Mouse (Mus musculus) liver, embryonic 15.5 days (tissue): ENCODE results near the gene Cfap73. TPM values are rescaled to one million over a fixed set of nuclear protein-coding genes. Genes with fewer than 3 reads are reported as not detected.
A peak's percentile ranks its signal among the peaks of the same experiment; 100 is the strongest.

Experiments
- ATAC-seq: fragments of 200-750 bp; cut with Nextera tagmentation; 2 replicates; pipeline ENCODE4 v1.8.0; 2017; ENCODE audit warnings: moderate number of reproducible peaks, mild to moderate bottlenecking, moderate library complexity; ENCODE audit not compliant: insufficient read depth
- H3K27ac ChIP-seq: fragments of 300-500 bp; sonication (generic); replicated peaks from 2 replicates; pipeline ENCODE4 v1.5.1; 2015; ENCODE audit warnings: mild to moderate bottlenecking, inconsistent platforms
- H3K27me3 ChIP-seq: fragments of 300-500 bp; sonication (generic); 2 replicates; pipeline ENCODE4 v1.6.1; 2015; ENCODE audit warnings: mild to moderate bottlenecking, inconsistent platforms
- H3K36me3 ChIP-seq: fragments of 300-500 bp; sonication (generic); replicated peaks from 2 replicates; pipeline ENCODE4 v1.6.1; 2015; ENCODE audit warnings: moderate library complexity, mild to moderate bottlenecking, inconsistent platforms
- H3K4me1 ChIP-seq: fragments of 300-500 bp; sonication (generic); replicated peaks from 2 replicates; pipeline ENCODE4 v1.6.1; 2015; ENCODE audit warnings: inconsistent platforms
- H3K4me2 ChIP-seq: fragments of 300-500 bp; sonication (generic); 2 replicates; pipeline ENCODE4 v1.6.1; 2015; ENCODE audit warnings: moderate library complexity, mild to moderate bottlenecking, inconsistent platforms
- H3K4me3 ChIP-seq: fragments of 300-500 bp; sonication (generic); replicated peaks from 2 replicates; pipeline ENCODE4 v1.5.1; 2015; ENCODE audit warnings: mild to moderate bottlenecking, inconsistent platforms
- H3K9ac ChIP-seq: fragments of 300-500 bp; sonication (generic); 2 replicates; pipeline ENCODE4 v1.6.1; 2015; ENCODE audit warnings: moderate library complexity, mild to moderate bottlenecking, inconsistent platforms
- H3K9me3 ChIP-seq: fragments of 300-500 bp; sonication (generic); replicated peaks from 2 replicates; pipeline ENCODE4 v1.6.1; 2016; ENCODE audit warnings: inconsistent platforms
- WGBS: fragments of 180-500 bp; shearing (Covaris S2); methylation state at CpG from one replicate; pipeline ENCODE4 v1.1.7; 2015; ENCODE audit warnings: mixed read lengths; ENCODE audit not compliant: insufficient replicate concordance; 5-methylcytosine and 5-hydroxymethylcytosine counted together
- polyA plus RNA-seq: library from polyadenylated mRNA; unstranded; fragments of >200 nt; fragmentation: Nextera tagmentation; extraction: Ambion mirVana; gene quantifications from 2 replicates; pipeline ENCODE4 v1.2.1, GENCODE M21; 2015

Gene Cfap73
- polyA plus RNA-seq, 1 experiment from 2014 or later = not detected

DNA sequence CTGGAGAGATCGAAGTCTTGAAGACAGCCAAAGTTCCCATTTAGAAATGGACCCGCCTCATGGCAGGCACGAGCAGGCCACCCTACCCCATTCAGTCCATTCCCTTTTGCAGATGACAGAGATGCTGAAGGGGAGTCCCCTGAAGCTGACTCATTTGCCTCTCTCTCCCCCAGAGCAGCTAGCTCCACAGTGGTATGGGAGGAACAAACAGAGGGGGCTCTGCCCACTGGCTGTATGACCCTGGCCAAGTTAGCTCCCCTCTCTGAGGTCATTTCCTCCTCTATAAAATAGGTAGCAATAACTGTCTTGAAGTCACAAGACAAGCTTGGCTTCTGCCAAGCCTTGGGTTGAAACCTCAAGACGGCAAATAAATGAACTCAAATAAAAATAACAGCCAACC lies 50.5 kb downstream of the Cfap73 start:
- ATAC-seq = no peak
- Histone ChIP-seq H3K9me3 (no peaks in the 10 kb centered on the region), H3K4me3 (no peak overlapping the region), H3K27me3 (no peaks in the 10 kb centered on the region), H3K9ac (no peak overlapping the region), H3K36me3 (peaks cover 66% of the 10 kb centered on the region), H3K4me2 (no peak overlapping the region), H3K27ac (no peak overlapping the region), H3K4me1 (peaks cover 79% of the 10 kb centered on the region)
- WGBS = 86% methylated on average over 4 of the region's 4 CpGs

DNA sequence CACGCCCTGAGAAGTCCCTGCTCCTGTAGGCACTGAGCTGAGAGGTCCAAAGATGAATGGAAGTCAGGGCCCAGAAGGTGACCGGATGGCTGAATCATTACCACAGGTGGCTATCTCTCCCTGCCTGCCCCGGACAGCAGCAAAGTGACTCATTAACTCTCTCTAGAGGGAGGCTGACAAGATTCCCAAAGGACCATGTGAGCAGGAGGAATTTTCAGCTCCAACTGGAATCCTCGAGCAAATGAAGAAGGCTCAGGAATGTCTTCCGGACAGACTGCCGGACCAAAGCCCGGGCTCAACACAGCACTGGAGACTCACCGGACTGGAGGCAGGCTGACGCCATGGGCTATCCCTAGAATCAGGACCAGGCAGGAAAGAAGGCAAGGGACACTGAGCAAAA lies 52.0 kb downstream of the Cfap73 start:
- no peak for ATAC-seq
- peaks cover 66% of the 10 kb centered on the region for H3K36me3 ChIP-seq
- H3K9ac ChIP-seq = no peak overlapping the region
- 78% methylated on average over 9 of the region's 9 CpGs for WGBS
- H3K4me1 ChIP-seq = peaks cover 86% of the 10 kb centered on the region
- no peak overlapping the region for H3K4me3 ChIP-seq
- H3K27ac ChIP-seq = peak overlapping the region; percentile 19; the same call in 1 of the 2 replicates
- no peaks in the 10 kb centered on the region for H3K27me3 ChIP-seq
- no peak overlapping the region for H3K4me2 ChIP-seq
- H3K9me3 ChIP-seq = no peaks in the 10 kb centered on the region

DNA sequence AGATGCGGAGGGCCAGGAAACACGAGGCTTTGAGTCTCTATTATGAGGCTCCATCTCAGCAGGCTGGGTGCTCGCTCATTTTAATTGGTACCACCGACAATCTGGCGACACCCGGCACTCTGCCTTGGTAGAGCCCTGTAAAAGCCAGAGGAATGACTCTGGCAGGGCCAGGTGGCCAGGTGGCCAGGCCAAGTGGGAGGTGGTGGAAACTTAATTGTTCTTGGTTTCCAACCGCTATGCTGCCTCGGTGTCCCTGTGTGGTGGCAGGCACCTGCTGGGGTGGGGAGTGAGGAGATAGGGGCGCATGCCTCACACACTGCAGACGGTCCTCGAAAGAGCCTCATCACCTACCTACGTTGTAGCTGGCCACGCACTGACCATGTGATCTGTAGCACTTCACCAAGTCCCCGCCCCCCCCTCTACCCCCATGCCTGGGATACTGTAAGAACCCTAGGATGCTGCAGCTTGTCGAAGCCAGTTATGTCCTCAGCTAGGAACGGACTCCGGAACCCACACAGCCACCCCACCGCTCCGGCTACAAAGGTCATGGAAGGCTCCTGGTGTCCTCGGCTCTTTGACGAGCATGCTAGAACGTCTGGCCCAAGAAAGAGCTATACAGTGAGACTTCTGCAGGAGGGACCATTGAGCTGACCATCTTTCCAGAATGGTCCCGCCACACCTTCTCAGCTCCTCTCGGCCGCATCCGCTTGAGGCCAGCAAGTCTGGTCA lies 54.0 kb downstream of the Cfap73 start:
- Histone ChIP-seq H3K4me2 (peak overlapping the region; percentile 72; the same call in 1 of the 2 replicates), H3K4me1 (peaks cover 85% of the 10 kb centered on the region)
- WGBS = 88% methylated on average over 26 of the region's 26 CpGs

DNA sequence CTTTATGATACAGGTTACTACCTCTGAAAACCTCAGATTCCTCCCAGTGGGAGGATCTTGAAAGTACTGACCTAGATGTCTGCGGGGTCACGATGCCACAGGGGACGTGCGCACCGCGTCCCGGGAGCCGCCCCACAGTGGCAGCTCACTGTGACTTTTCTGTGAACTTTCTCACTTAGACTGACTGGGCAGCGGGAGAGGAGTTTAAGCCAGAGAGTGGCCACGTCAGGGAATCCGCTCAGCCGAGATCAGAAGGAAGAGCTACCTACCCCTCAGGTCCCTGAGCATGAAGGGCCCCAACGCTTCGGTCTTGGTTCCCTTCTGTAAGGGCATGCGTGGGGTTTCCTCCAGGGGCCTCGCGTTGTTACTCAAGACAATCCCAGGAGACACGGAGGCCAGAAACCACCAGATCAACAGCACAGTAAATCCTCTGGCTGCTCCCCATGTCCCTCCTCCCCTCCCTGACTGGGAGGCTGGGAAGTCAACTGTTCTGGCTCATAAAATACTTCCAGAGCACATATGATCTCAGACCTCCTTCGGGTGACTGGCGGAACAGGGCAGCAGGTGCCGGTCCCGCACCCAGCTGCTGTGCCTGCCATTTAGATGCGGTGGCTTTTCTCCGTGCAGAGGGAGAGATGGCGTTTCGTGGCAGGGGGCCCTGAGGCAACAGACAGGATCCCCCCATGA lies 54.7 kb downstream of the Cfap73 start:
- Histone ChIP-seq H3K27ac (peak overlapping the region; percentile 97), H3K9me3 (no peaks in the 10 kb centered on the region), H3K27me3 (no peaks in the 10 kb centered on the region), H3K36me3 (peaks cover 60% of the 10 kb centered on the region), H3K4me2 (peak overlapping the region; percentile 72), H3K4me1 (peaks cover 85% of the 10 kb centered on the region), H3K9ac (peak overlapping the region; percentile 60; the same call in 1 of the 2 replicates), H3K4me3 (0 out of 2 replicates have a peak overlapping the region, but pooled peaks have one; percentile 36)
- 50% methylated on average over 26 of the region's 26 CpGs for whole genome bisulfite sequencing
- no peak for ATAC-seq

More for the DNA sequence above, 54.0 kb downstream of the Cfap73 start:
- H3K9me3 ChIP-seq = no peaks in the 10 kb centered on the region
- peak overlapping the region; percentile 97 for H3K27ac ChIP-seq
- no peaks in the 10 kb centered on the region for H3K27me3 ChIP-seq
- no peak for ATAC-seq
- H3K9ac ChIP-seq = no peak overlapping the region
- peaks cover 60% of the 10 kb centered on the region for H3K36me3 ChIP-seq
- no peak overlapping the region for H3K4me3 ChIP-seq

DNA sequence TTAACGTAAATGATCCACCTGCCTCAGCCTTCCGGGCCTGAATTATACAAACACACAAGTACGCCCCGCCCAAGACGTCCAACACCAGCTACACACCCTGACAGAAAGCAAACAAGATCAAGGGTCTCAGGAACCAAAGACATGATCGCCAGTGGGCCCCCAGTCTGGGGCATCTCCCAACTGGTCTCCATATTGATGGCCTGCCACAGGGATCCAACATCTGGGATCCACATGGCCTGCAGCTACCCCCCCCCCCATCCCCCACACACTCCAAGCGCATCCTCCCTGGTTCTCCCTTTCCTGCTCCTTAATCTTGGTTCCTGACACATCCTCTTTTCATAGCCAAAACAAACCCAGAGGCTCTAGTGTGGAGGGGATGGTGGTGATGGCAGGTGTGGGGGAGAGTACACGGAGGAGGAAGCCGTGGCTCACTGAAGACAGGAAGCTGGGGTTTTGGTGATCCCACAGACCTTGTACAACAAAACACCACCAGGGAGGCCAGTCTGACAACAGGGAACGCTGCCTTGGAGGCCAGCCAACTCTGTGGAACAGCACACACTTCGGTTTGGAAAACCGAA lies 55.4 kb downstream of the Cfap73 start:
- peak overlapping the region; percentile 36 for H3K4me3 ChIP-seq
- peak; percentile 50 for ATAC-seq
- H3K4me1 ChIP-seq = peaks cover 84% of the 10 kb centered on the region
- 17% methylated on average over 12 of the region's 12 CpGs for WGBS
- no peaks in the 10 kb centered on the region for H3K9me3 ChIP-seq
- peak overlapping the region; percentile 60 for H3K9ac ChIP-seq
- H3K27me3 ChIP-seq = no peaks in the 10 kb centered on the region
- H3K36me3 ChIP-seq = peaks cover 56% of the 10 kb centered on the region
- H3K4me2 ChIP-seq = peak overlapping the region; percentile 72
- peak overlapping the region; percentile 97 for H3K27ac ChIP-seq

Other genes with a start within 250 kb of the Cfap73 start
- not detected in 2 replicates for gene Lhx5, start 202.5 kb downstream of the Cfap73 start, polyA plus RNA-seq
- gene Sdsl, start 161.4 kb downstream of the Cfap73 start, polyA plus RNA-seq = 4.5 and 5.8 TPM in 2 replicates
- 1.6 and 2.3 TPM in 2 replicates for gene Sds, start 157.7 kb downstream of the Cfap73 start, polyA plus RNA-seq
- gene Plbd2, start 130.6 kb downstream of the Cfap73 start, polyA plus RNA-seq = 18.0 and 18.9 TPM in 2 replicates
- gene Slc8b1, start 123.1 kb downstream of the Cfap73 start, polyA plus RNA-seq = 7.4 and 8.2 TPM in 2 replicates
- 22.7 and 26.4 TPM in 2 replicates for gene Tpcn1, start 45.6 kb downstream of the Cfap73 start, polyA plus RNA-seq
- 0.90 and 1.2 TPM in 2 replicates for gene Iqcd, start 45.2 kb downstream of the Cfap73 start, polyA plus RNA-seq
- 4.0 TPM in 2 replicates for gene Rita1, start 21.6 kb downstream of the Cfap73 start, polyA plus RNA-seq
- 16.2 and 17.7 TPM in 2 replicates for gene Ddx54, start 21.5 kb downstream of the Cfap73 start, polyA plus RNA-seq
- 0.07 and 0.32 TPM in 2 replicates for gene Rasal1, start 14.6 kb upstream of the Cfap73 start, polyA plus RNA-seq
- 0.06 TPM in 2 replicates for gene Dtx1, start 77.7 kb upstream of the Cfap73 start, polyA plus RNA-seq
- 0.75 and 0.81 TPM in 2 replicates for gene Oas2, start 115.6 kb upstream of the Cfap73 start, polyA plus RNA-seq
- 1.0 and 1.3 TPM in 2 replicates for gene Oas3, start 143.4 kb upstream of the Cfap73 start, polyA plus RNA-seq
- not detected in 2 replicates for gene Oas1e, start 161.3 kb upstream of the Cfap73 start, polyA plus RNA-seq
- 0.33 and 0.44 TPM in 2 replicates for gene Oas1c, start 178.3 kb upstream of the Cfap73 start, polyA plus RNA-seq
- not detected in 2 replicates for gene Oas1f, start 213.1 kb upstream of the Cfap73 start, polyA plus RNA-seq
- gene Oas1h, start 227.2 kb upstream of the Cfap73 start, polyA plus RNA-seq = not detected in 2 replicates